Mouse (Mus musculus) erythroblast, embryonic 14.5 days (primary cell): ENCODE measurements at regions not wholly inside any gene's neighbourhood (a gene's known extent, or its start where the extent isn't known, plus 50 kb on each side); places are given as distances from the start of the nearest gene placed in this dataset.

ENCODE experiments used
- H3K27me3 ChIP-seq: 2 replicates; pipeline ENCODE4 v1.6.1; 2012; ENCODE audit warnings: inconsistent platforms; ENCODE audit not compliant: control insufficient read depth
- H3K36me3 ChIP-seq: 2 replicates; pipeline ENCODE4 v1.6.1; 2012; ENCODE audit warnings: mild to moderate bottlenecking, inconsistent platforms; ENCODE audit not compliant: control insufficient read depth
- H3K4me1 ChIP-seq: 2 replicates; pipeline ENCODE4 v1.6.1; 2012; ENCODE audit warnings: inconsistent platforms; ENCODE audit not compliant: control insufficient read depth
- H3K4me3 ChIP-seq: replicated peaks from 2 replicates; pipeline ENCODE3; 2012; ENCODE audit warnings: moderate library complexity, mild to moderate bottlenecking, inconsistent platforms
- H3K9me3 ChIP-seq: 2 replicates; pipeline ENCODE4 v1.6.1; 2012; ENCODE audit warnings: low read length, inconsistent platforms, mixed read lengths; ENCODE audit not compliant: control insufficient read depth
- GATA1 ChIP-seq: IDR thresholded peaks from 2 replicates; pipeline ENCODE4 v1.6.1; 2012; ENCODE audit warnings: low read length, inconsistent platforms, mixed read lengths
- TAL1 ChIP-seq: IDR thresholded peaks from 3 replicates; pipeline ENCODE4 v1.6.1; 2012; ENCODE audit warnings: low read length, inconsistent platforms, mixed read lengths

DNA sequence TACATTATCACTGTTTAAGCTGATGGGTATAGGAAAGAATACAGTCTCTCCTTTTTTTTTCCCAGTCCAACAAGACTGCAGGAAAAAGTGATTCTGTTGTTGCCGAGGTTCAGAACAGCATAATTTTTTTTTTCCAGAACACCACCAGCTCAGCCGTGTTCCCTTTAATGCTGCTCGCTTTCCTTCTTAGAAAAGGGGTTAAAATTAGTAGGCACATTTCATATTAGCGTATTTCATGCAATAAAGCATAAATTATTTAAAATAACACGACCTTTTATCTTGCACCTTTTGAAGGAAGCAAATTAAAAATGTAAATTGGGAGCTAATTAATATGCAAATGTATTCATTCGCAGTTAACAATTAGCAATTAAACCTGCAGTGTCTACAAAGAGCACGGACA lies 50.3 kb upstream of the Vrk1 start:
- Histone ChIP-seq H3K4me3 (no peak overlapping the region), H3K27me3 (peaks cover 73% of the 10 kb centered on the region), H3K36me3 (no peaks in the 10 kb centered on the region), H3K4me1 (peaks cover 17% of the 10 kb centered on the region), H3K9me3 (no peaks in the 10 kb centered on the region)
- no peak for TF ChIP-seq TAL1
- TF ChIP-seq GATA1: no peak
